Mouse (Mus musculus) layer of hippocampus, adult 18-20 months (tissue): ENCODE measurements around the gene Prrt1. TPM values are rescaled to one million over a fixed set of nuclear protein-coding genes. Genes with fewer than 3 reads are reported as not detected.

ENCODE experiments used
- DNase-seq, 2 experiments: peaks; one replicate each; pipeline ENCODE4 v3.0.0; 2022; ENCODE audit warnings: low spot score in 2 of 2
- total RNA-seq, 2 experiments: library from RNA; stranded (reverse); gene quantifications; 2 replicates each; pipeline ENCODE4 v1.2.3; 2021

Gene Prrt1
- total RNA-seq, 2 experiments from 2014 or later: 265 to 276 TPM

GRCm38 (mm10) chr17:34648141-34648890 lies 19.0 kb downstream of the Prrt1 start:
- no peak for DNase-seq

GRCm38 (mm10) chr17:34649106-34649864 lies 20.0 kb downstream of the Prrt1 start:
- DNase-seq: no peak

DNA sequence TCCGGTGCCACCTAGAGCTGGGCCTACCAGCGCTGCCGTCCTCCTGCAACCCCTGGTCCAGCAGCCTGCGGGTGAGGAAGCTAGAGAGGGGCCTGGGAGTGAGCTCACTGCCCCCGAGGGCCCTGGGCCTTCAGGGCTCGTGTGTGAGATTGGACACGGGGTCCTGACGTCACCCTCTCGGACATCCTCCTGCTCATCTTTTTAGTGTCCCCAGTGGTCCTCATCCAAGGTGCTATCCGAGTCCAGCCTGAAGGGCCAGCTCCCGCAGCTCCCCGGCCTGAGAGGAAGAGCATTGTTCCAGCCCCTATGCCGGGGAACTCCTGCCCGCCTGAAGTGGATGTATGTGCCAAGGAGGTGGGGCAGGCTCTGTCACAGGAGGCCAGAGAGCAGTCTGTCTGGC lies 21.4 kb downstream of the Prrt1 start:
- no peak for DNase-seq

DNA sequence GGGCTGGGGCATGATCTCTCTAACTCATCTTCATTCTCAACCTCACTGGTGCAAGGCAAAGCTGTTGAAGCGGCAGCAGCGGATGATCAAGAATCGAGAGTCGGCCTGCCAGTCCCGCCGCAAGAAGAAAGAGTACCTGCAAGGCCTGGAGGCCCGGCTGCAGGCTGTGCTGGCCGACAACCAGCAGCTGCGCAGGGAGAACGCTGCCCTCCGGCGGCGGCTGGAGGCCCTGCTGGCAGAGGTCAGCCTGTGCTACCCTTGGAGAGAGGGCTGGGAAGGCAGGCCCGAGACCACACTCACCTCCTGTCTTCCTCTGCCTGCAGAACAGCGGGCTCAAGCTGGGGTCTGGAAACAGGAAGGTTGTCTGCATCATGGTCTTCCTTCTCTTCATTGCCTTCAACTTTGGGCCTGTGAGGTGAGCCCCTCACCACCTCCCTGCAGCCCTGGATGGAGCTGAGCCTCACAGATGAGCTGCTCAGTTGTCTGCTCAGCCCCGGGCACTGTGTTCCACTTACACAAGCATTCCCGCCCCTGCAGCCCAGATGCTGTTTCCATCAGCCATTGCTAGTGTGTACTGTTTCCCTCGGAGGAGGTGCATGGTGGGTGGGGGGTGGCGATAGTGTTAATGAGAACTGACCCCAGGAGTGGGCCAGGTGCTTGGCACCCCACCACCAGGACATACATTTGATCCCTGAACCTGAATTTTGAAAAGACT lies 22.3 kb downstream of the Prrt1 start:
- DNase-seq: peak in 1 of 2 experiments; percentile 83

- peak in 1 of 2 experiments; percentile 39 for DNase-seq
These were observed 23.2 kb downstream of the Prrt1 start for GRCm38 (mm10) chr17:34652546-34652945.

DNA sequence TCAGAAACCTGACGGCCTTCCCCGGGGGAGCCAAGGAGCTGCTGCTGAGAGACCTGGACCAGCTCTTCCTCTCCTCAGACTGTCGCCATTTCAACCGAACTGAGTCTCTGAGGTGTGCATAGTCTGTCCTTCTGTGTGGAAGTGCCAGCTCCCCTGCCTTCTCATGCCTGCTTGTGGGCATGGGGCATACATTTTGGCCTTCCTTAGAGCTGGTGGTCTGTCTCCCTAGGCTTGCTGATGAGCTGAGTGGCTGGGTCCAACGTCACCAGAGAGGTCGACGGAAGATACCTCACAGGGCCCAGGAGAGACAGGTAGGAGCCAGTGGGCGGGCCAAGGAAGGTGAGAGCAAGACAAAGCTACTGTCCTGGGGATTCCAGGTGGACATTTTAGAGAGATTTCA lies 23.7 kb downstream of the Prrt1 start:
- no peak for DNase-seq

DNA sequence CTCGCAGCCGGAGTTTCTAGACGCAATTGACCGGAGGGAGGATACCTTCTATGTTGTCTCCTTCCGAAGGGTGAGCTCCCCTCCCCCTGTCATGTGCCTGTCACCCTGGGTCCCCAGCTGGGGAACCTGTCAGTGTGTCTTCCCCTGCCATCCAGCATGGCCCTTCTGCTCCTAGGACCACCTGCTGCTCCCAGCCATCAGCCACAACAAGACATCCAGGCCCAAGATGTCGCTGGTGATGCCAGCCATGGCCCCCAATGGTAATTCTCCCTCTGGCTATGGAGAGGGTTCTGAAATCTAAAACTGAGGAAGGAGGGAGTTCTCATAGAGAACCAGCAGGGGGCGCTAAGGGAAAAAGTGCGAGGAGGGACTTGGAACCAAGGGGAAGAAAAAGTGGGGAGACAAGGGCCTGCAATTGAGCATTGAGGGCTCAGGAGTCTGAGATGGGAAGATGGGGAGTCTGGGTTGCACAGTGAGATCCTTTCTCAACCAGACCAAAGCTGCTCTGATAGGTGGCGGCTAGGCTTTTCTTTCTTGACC lies 24.5 kb downstream of the Prrt1 start:
- DNase-seq: peak in 1 of 2 experiments; percentile 70

DNA sequence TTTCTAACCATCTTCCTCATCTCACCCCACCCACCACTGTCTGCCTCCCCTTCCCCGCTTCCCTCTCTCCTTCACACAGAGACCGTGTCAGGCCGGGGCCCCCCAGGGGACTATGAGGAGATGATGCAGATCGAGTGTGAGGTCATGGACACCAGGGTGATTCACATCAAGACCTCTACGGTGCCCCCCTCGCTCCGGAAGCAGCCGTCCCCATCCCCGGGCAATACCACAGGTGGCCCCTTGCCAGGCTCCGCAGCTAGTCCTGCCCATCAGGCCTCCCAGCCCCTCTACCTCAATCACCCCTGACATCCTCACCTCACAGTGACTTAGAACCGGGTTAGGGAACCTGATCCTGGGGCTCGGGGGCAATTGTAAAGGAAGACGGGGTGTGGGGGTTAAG lies 25.1 kb downstream of the Prrt1 start:
- no peak for DNase-seq

- DNase-seq: peak in 1 of 2 experiments; percentile 3
These were observed 25.8 kb downstream of the Prrt1 start for GRCm38 (mm10) chr17:34655160-34655559.

DNA sequence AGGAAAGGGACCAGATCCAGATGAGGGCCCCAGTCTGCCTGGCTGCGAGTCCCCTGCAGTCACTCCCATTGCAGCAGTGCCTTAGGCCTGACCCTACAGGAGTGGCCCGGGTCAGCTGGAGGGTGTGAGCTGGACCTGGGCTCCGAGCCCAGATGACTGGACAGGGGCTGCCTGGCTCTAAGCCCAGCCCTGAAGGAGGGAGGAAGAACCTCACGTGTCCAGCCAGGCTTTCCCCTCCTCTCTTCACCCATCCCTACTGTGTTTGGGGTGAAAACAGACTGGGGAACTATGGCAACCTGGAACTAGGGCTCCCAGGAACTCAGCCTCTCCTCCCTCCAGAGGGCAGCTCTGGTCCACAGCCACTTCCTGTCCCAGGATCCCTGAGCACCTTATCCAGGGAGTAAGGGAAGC lies 26.3 kb downstream of the Prrt1 start:
- DNase-seq: peak in 1 of 2 experiments; percentile 51

DNA sequence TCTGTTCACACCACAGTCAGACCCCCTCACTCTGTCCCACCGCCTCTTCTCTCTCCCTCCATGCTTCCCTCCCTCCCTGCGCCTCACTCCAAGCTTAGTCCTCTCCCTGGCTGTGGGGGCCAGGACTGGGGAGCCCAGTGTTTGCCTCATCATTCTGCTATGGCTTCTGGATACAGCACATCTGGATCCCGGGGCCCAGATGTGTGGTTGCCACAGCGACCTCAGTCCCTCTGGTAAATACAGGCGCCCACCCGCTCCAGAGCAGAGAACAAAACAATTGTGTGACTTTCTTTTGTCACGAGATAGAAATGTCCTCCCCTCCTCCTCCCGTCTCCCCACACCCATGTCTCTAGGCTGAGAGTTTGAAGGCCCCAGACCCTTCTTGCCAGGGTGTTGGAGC lies 27.3 kb downstream of the Prrt1 start:
- DNase-seq: no peak

DNA sequence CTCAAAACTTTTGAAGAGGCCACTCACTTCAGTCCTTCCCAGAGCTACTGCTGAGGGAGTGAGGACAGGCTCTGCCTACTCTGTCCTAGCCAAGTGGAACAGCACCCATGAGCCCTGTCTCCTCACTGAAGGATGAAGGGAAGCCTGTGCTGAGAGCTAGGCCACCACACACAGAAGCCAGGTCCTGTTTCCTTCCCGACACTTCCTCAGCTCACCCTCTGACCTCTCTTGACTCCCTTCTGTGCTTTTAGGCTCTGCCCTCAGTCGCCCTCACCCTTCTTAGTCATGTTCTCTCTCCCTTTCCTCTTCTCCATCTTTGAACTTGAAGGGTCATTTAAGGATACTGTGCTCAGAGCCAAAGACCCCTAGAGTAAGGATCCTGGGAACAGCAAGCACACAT lies 27.9 kb downstream of the Prrt1 start:
- DNase-seq: no peak

GRCm38 (mm10) chr17:34658145-34658544 lies 28.8 kb downstream of the Prrt1 start:
- DNase-seq: no peak

DNA sequence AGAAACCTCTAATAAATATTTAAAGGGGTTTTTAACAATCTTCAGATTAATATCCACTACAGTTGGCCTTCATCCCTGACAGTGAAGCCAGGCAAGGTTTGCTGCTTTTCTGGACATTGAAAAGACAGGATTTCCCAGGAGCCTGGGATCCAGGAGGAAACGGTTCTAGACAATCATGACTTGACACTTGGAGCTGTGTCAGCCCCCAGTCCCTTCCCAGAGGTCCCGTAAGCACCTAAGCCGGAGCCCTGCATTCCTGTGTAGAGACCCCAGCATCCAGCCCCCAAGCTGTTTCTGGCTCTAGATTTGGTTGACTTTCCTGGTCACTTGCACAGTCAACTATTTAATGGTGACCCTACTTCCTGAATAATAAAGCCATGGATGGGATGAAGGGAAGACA lies 29.3 kb downstream of the Prrt1 start:
- DNase-seq: no peak

- DNase-seq: no peak
These were observed 30.0 kb downstream of the Prrt1 start for GRCm38 (mm10) chr17:34659181-34659896.

DNA sequence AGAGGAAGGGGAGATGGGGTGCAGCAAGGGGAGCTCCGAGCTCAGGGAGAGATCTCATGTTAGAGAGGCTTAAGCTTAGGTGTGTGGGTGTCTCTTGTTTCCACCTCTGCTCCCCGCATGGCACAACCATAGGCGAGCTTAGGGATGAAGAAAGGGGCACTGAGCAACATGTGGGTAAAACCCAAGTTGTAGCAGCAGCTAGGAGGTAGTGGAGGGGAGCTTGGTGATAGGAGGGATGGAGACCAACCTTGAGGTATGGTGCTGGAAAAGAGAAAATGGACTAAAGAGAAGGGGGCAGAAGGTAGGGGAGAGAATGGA lies 30.5 kb downstream of the Prrt1 start:
- DNase-seq: no peak

- DNase-seq: no peak
These were observed 31.0 kb downstream of the Prrt1 start for GRCm38 (mm10) chr17:34660259-34660820.

DNA sequence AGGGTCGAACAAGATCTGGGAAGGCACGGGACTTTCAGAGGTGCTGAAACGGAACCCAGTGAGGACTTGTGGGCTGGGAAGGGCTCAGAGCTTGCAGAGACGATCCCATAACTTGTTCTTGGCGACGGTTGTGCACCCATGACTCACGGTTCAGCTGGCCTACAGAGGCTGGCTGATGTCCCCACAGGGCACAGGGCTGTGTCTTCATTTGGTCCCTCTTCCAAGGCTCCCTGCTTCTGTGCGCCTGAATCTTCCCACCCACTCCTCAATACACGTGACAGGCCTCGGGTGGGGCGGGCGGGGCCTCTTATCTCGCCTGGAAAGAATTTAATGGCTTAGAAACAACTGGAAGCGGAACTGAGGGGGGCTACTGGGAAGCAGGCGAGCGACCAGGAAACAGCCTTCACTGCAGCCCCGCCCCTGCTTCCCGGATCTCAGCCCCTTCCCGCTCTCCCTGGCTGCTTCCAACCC lies 31.8 kb downstream of the Prrt1 start:
- no peak for DNase-seq

GRCm38 (mm10) chr17:34662468-34662867 lies 33.1 kb downstream of the Prrt1 start:
- DNase-seq: no peak

- no peak for DNase-seq
These were observed 33.6 kb downstream of the Prrt1 start for GRCm38 (mm10) chr17:34662978-34663377.

DNA sequence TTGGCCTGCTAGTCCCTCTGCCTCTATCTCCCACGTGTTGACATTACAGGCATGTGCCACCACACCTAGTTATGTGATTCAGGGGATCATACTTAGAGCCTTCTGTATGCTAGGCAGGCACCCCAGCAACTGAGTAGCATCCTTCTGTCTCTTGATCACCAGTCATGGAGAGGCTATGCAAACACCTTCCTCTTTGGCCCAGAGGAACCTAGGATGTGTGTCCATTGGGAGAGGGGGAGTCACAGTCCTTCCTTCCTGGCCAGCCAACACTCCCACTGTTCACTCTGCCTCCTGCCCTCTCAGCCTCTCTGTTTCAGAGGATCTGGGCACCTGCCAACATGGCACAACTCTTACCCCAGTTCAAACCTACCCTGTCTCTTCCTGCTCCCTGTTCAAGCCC lies 34.2 kb downstream of the Prrt1 start:
- no peak for DNase-seq
